20 mouse cellular contexts compared by ENCODE assay signal in genomic region chr12:109617993-109618392, GRCm38 (mm10). TPM values are rescaled to one million over a fixed set of nuclear protein-coding genes. Genes with fewer than 3 reads are reported as not detected.
DNase-seq lines count a peak whose midpoint lies in the region; ATAC-seq lines count a peak whose summit lies in the region.
"Had no signal": no experiment of that assay in that cellular context is flagged by ENCODE, and none has a peak within 500 bp of the region (broad histone marks: within the 10 kb centered on the region; RNA-seq: fewer than 3 reads in every experiment).

No protein-coding gene starts in this region.

- peaks cover 2% of the 10 kb centered on the region; the same call in 1 of the 2 replicates for H3K4me1 ChIP-seq in heart, embryonic 11.5 days (ENCODE audit: control insufficient read depth, insufficient read depth, low read length)
- 0 out of 2 replicates have a peak, but pooled peaks cover 5% of the 10 kb centered on the region for H3K4me1 ChIP-seq in hindbrain, embryonic 12.5 days
- H3K4me1 ChIP-seq in hindbrain, embryonic 14.5 days (replicated peaks; ENCODE audit: control insufficient read depth, insufficient read depth, low read length), result no peaks in the 10 kb centered on the region
- H3K4me1 ChIP-seq in limb, embryonic 13.5 days, result peaks cover 12% of the 10 kb centered on the region
- H3K4me1 ChIP-seq in limb, embryonic 10.5 days, result peaks cover 25% of the 10 kb centered on the region
- peaks cover 2% of the 10 kb centered on the region; the same call in 1 of the 2 replicates for H3K4me1 ChIP-seq in midbrain, embryonic 11.5 days (ENCODE audit: control insufficient read depth, insufficient read depth, low read length)
- peaks cover 34% of the 10 kb centered on the region for H3K4me1 ChIP-seq in midbrain, embryonic 10.5 days
- H3K4me1 ChIP-seq: heart, embryonic 13.5 days had no signal

- no peak overlapping the region for H3K27ac ChIP-seq in heart, embryonic 11.5 days (ENCODE audit: low read depth, low read length)
- no peak overlapping the region for H3K27ac ChIP-seq in hindbrain, embryonic 12.5 days
- no peak overlapping the region for H3K27ac ChIP-seq in hindbrain, embryonic 14.5 days
- no peak overlapping the region for H3K27ac ChIP-seq in limb, embryonic 13.5 days
- no peak overlapping the region for H3K27ac ChIP-seq in limb, embryonic 10.5 days
- no peak overlapping the region for H3K27ac ChIP-seq in midbrain, embryonic 11.5 days (ENCODE audit: low read depth, low read length)
- no peak overlapping the region for H3K27ac ChIP-seq in midbrain, embryonic 10.5 days (replicated peaks)
- H3K27ac ChIP-seq: forebrain, embryonic 10.5 days; forebrain, embryonic 13.5 days; heart, embryonic 13.5 days had no signal

- no peak for ATAC-seq in heart, embryonic 11.5 days (replicated peaks; ENCODE audit: insufficient number of reproducible peaks, low FRiP score, low TSS enrichment)
- ATAC-seq in hindbrain, embryonic 12.5 days (ENCODE audit: low FRiP score), result peak; percentile 27; the same call in 1 of the 2 replicates
- no peak for ATAC-seq in hindbrain, embryonic 14.5 days (ENCODE audit: low FRiP score)
- 0 out of 2 replicates have a peak, but pooled peaks have one; percentile 30 for ATAC-seq in limb, embryonic 13.5 days (ENCODE audit: low FRiP score, low read depth)
- 0 out of 2 replicates have a peak, but pooled peaks have one; percentile 38 for ATAC-seq in midbrain, embryonic 11.5 days (ENCODE audit: low FRiP score)
- ATAC-seq: activated CD4-positive, CD25-positive, alpha-beta regulatory T cell, adult 4 months had no signal

- 80% methylated on average over 14 of the region's 14 CpGs for WGBS in heart, embryonic 11.5 days (ENCODE audit: insufficient replicate concordance)
- WGBS in hindbrain, embryonic 12.5 days, result 85% methylated on average over 14 of the region's 14 CpGs
- WGBS in hindbrain, embryonic 14.5 days, result 85% methylated on average over 14 of the region's 14 CpGs
- 83% methylated on average over 14 of the region's 14 CpGs for WGBS in limb, embryonic 13.5 days
- 91% methylated on average over 14 of the region's 14 CpGs for WGBS in limb, embryonic 10.5 days
- 63% methylated on average over 14 of the region's 14 CpGs for WGBS in midbrain, embryonic 11.5 days
- 70% methylated on average over 14 of the region's 14 CpGs for WGBS in midbrain, embryonic 10.5 days

- no peak overlapping the region for H3K4me2 ChIP-seq in heart, embryonic 11.5 days
- no peak overlapping the region for H3K4me2 ChIP-seq in hindbrain, embryonic 12.5 days (replicated peaks)
- no peak overlapping the region for H3K4me2 ChIP-seq in hindbrain, embryonic 14.5 days (replicated peaks)
- H3K4me2 ChIP-seq in limb, embryonic 13.5 days (replicated peaks), result no peak overlapping the region
- H3K4me2 ChIP-seq in midbrain, embryonic 11.5 days, result no peak overlapping the region

- peaks cover 2% of the 10 kb centered on the region; the same call in 1 of the 2 replicates for H3K9me3 ChIP-seq in heart, embryonic 11.5 days (replicated peaks; ENCODE audit: control insufficient read depth, low read length)
- peaks cover 8% of the 10 kb centered on the region; the same call in 1 of the 2 replicates for H3K9me3 ChIP-seq in hindbrain, embryonic 12.5 days (replicated peaks)
- H3K9me3 ChIP-seq in hindbrain, embryonic 14.5 days (ENCODE audit: control insufficient read depth, low read length), result no peaks in the 10 kb centered on the region
- H3K9me3 ChIP-seq in limb, embryonic 13.5 days, result no peaks in the 10 kb centered on the region
- no peaks in the 10 kb centered on the region for H3K9me3 ChIP-seq in limb, embryonic 10.5 days (replicated peaks)
- no peaks in the 10 kb centered on the region; the same call in 1 of the 2 replicates for H3K9me3 ChIP-seq in midbrain, embryonic 11.5 days (ENCODE audit: control insufficient read depth, low read length)
- peaks cover 8% of the 10 kb centered on the region; the same call in 1 of the 2 replicates for H3K9me3 ChIP-seq in midbrain, embryonic 10.5 days (replicated peaks)
- H3K9me3 ChIP-seq: forebrain, embryonic 13.5 days; heart, embryonic 13.5 days had no signal

- no peak overlapping the region for H3K9ac ChIP-seq in heart, embryonic 11.5 days (ENCODE audit: low read depth, low read length)
- no peak overlapping the region for H3K9ac ChIP-seq in hindbrain, embryonic 12.5 days
- no peak overlapping the region for H3K9ac ChIP-seq in hindbrain, embryonic 14.5 days
- H3K9ac ChIP-seq in limb, embryonic 13.5 days, result no peak overlapping the region
- H3K9ac ChIP-seq in midbrain, embryonic 11.5 days (ENCODE audit: low read length), result no peak overlapping the region
- H3K9ac ChIP-seq: forebrain, embryonic 13.5 days; heart, embryonic 13.5 days had no signal

- H3K4me3 ChIP-seq in heart, embryonic 11.5 days (ENCODE audit: low read depth, low read length), result no peak overlapping the region
- no peak overlapping the region for H3K4me3 ChIP-seq in hindbrain, embryonic 12.5 days
- H3K4me3 ChIP-seq in hindbrain, embryonic 14.5 days (replicated peaks; ENCODE audit: low read length), result no peak overlapping the region
- no peak overlapping the region for H3K4me3 ChIP-seq in limb, embryonic 13.5 days
- no peak overlapping the region for H3K4me3 ChIP-seq in limb, embryonic 10.5 days
- no peak overlapping the region for H3K4me3 ChIP-seq in midbrain, embryonic 11.5 days (ENCODE audit: low read depth, low read length)
- no peak overlapping the region for H3K4me3 ChIP-seq in midbrain, embryonic 10.5 days
- H3K4me3 ChIP-seq: forebrain, embryonic 10.5 days; heart, embryonic 13.5 days had no signal

- 0 out of 2 replicates have a peak, but pooled peaks cover 4% of the 10 kb centered on the region for H3K27me3 ChIP-seq in heart, embryonic 11.5 days (ENCODE audit: control insufficient read depth, insufficient read depth, low read length)
- 0 out of 2 replicates have a peak, but pooled peaks cover 4% of the 10 kb centered on the region for H3K27me3 ChIP-seq in hindbrain, embryonic 12.5 days
- no peaks in the 10 kb centered on the region for H3K27me3 ChIP-seq in hindbrain, embryonic 14.5 days (ENCODE audit: control insufficient read depth, insufficient read depth, low read length)
- peaks cover 8% of the 10 kb centered on the region for H3K27me3 ChIP-seq in limb, embryonic 13.5 days
- 0 out of 2 replicates have a peak, but pooled peaks cover 4% of the 10 kb centered on the region for H3K27me3 ChIP-seq in limb, embryonic 10.5 days (ENCODE audit: low read depth, poor library complexity, severe bottlenecking)
- H3K27me3 ChIP-seq in midbrain, embryonic 11.5 days (ENCODE audit: control insufficient read depth, insufficient read depth, low read length), result 0 out of 2 replicates have a peak, but pooled peaks cover 2% of the 10 kb centered on the region
- peaks cover 26% of the 10 kb centered on the region for H3K27me3 ChIP-seq in midbrain, embryonic 10.5 days (ENCODE audit: low read depth, poor library complexity, severe bottlenecking)

- peak; percentile 84 for DNase-seq in heart, adult 11 months
- no peak for DNase-seq in hindbrain, embryonic 14.5 days (ENCODE audit: low spot score)
- DNase-seq in limb, embryonic 10.5 days (ENCODE audit: low spot score), result no peak
- DNase-seq in midbrain, embryonic 11.5 days (ENCODE audit: low spot score, missing footprints), result no peak
- no peak for DNase-seq in midbrain, embryonic 10.5 days (ENCODE audit: low spot score)
- DNase-seq: adrenal gland, adult 8-10 months; adrenal gland, postnatal 25 days; cerebellum, adult 11-12 months; cerebellum, adult 9-10 months; cerebellum, postnatal 14 days; gastrocnemius, postnatal 10 days; gastrocnemius, postnatal 36 days; heart, postnatal 14 days had no signal

- 0 out of 2 replicates have a peak, but pooled peaks cover 7% of the 10 kb centered on the region for H3K36me3 ChIP-seq in heart, embryonic 11.5 days (ENCODE audit: control insufficient read depth, insufficient read depth, low read length)
- peaks cover 23% of the 10 kb centered on the region for H3K36me3 ChIP-seq in hindbrain, embryonic 12.5 days
- peaks cover 77% of the 10 kb centered on the region for H3K36me3 ChIP-seq in hindbrain, embryonic 14.5 days (replicated peaks; ENCODE audit: control insufficient read depth, insufficient read depth)
- peaks cover 53% of the 10 kb centered on the region for H3K36me3 ChIP-seq in limb, embryonic 13.5 days
- peaks cover 73% of the 10 kb centered on the region for H3K36me3 ChIP-seq in limb, embryonic 10.5 days
- H3K36me3 ChIP-seq in midbrain, embryonic 11.5 days (ENCODE audit: control insufficient read depth, insufficient read depth, low read length), result peaks cover 3% of the 10 kb centered on the region; the same call in 1 of the 2 replicates
- H3K36me3 ChIP-seq in midbrain, embryonic 10.5 days, result peaks cover 59% of the 10 kb centered on the region

RNA-seq across cellular contexts. Expression of gene Rtl1, which starts 17.9 kb away (rescaled TPM):
- polyA plus RNA-seq in heart, embryonic 11.5 days (2014; fragmentation: Nextera tagmentation; extraction: Ambion mirVana), result 0.56 and 0.69 TPM in 2 replicates
- 1.5 and 1.6 TPM in 2 replicates for polyA plus RNA-seq in hindbrain, embryonic 12.5 days (2016; fragmentation: Nextera tagmentation; extraction: Ambion mirVana)
- polyA plus RNA-seq in hindbrain, embryonic 14.5 days (2014; fragmentation: Nextera tagmentation; extraction: Ambion mirVana), result 1.4 and 1.8 TPM in 2 replicates
- polyA plus RNA-seq in limb, embryonic 13.5 days (2015; fragmentation: Nextera tagmentation; extraction: Ambion mirVana), result 2.9 and 3.1 TPM in 2 replicates
- polyA plus RNA-seq in limb, embryonic 10.5 days (2016; fragmentation: Nextera tagmentation; extraction: Ambion mirVana), result 0.69 and 0.74 TPM in 2 replicates
- 0.32 and 0.59 TPM in 2 replicates for polyA plus RNA-seq in midbrain, embryonic 11.5 days (2014; fragmentation: Nextera tagmentation; extraction: Ambion mirVana)
- 0.53 and 0.89 TPM in 2 replicates for polyA plus RNA-seq in midbrain, embryonic 10.5 days (2016; fragmentation: Nextera tagmentation; extraction: Ambion mirVana)
- polyA plus RNA-seq: activated CD4-positive, CD25-positive, alpha-beta regulatory T cell, adult 4 months had no signal

Comparison
In these comparisons a context has a peak if more than half of its experiments do, and no peak if none do; other contexts are left out.
1. ATAC-seq: peak in hindbrain, embryonic 12.5 days (single experiment), limb, embryonic 13.5 days (single experiment) and midbrain, embryonic 11.5 days (single experiment); none in heart, embryonic 11.5 days (single experiment) and hindbrain, embryonic 14.5 days (single experiment).